Mouse (Mus musculus) embryonic facial prominence, embryonic 10.5 days (tissue): Measurements from ENCODE around the gene Comtd1. TPM values are rescaled to one million over a fixed set of nuclear protein-coding genes. Genes with fewer than 3 reads are reported as not detected.

Experiments
- DNase-seq: peaks from one replicate; pipeline ENCODE4 v3.0.0-alpha.2; 2017; ENCODE audit warnings: low spot score
- H3K27ac ChIP-seq: fragments of 300-500 bp; sonication (generic); replicated peaks from 2 replicates; pipeline ENCODE4 v1.5.1; 2016; ENCODE audit warnings: mild to moderate bottlenecking
- H3K27me3 ChIP-seq: fragments of 300-500 bp; sonication (generic); replicated peaks from 2 replicates; pipeline ENCODE4 v1.6.1; 2016; ENCODE audit warnings: low read depth, mild to moderate bottlenecking; ENCODE audit not compliant: poor library complexity, severe bottlenecking
- H3K36me3 ChIP-seq: fragments of 300-500 bp; sonication (generic); replicated peaks from 2 replicates; pipeline ENCODE4 v1.6.1; 2016; ENCODE audit warnings: mild to moderate bottlenecking, moderate library complexity
- H3K4me1 ChIP-seq: fragments of 300-500 bp; sonication (generic); 2 replicates; pipeline ENCODE4 v1.6.1; 2016
- H3K4me3 ChIP-seq: fragments of 300-500 bp; sonication (generic); 2 replicates; pipeline ENCODE4 v1.5.1; 2016; ENCODE audit warnings: mild to moderate bottlenecking, moderate library complexity
- H3K9me3 ChIP-seq: fragments of 300-500 bp; sonication (generic); 2 replicates; pipeline ENCODE4 v1.6.1; 2016; ENCODE audit warnings: mild to moderate bottlenecking
- WGBS: fragments of 180-500 bp; shearing (Covaris S2); methylation state at CpG from one replicate; pipeline ENCODE4 v1.1.7; 2016; 5-methylcytosine and 5-hydroxymethylcytosine counted together
- polyA plus RNA-seq: library from polyadenylated mRNA; unstranded; fragments of >200 nt; fragmentation: Nextera tagmentation; extraction: Ambion mirVana; gene quantifications from 2 replicates; pipeline ENCODE4 v1.2.1, GENCODE M21; 2016

Comtd1 gene
- polyA plus RNA-seq, 1 experiment from 2014 or later: 17.4 TPM

GRCm38 (mm10) chr14:21850419-21851127, 1.8 kb upstream of the Comtd1 start:
- no peaks in the 10 kb centered on the region for H3K9me3 ChIP-seq
- 82% methylated on average over 24 of the region's 24 CpGs for WGBS
- no peaks in the 10 kb centered on the region for H3K27me3 ChIP-seq
- no peak for DNase-seq
- H3K4me1 ChIP-seq: peaks cover 63% of the 10 kb centered on the region
- H3K36me3 ChIP-seq: peaks cover 14% of the 10 kb centered on the region
- H3K27ac ChIP-seq: peak overlapping the region; percentile 57
- H3K4me3 ChIP-seq: no peak overlapping the region

- no peak for DNase-seq
- no peak overlapping the region for H3K27ac ChIP-seq
- no peaks in the 10 kb centered on the region for H3K9me3 ChIP-seq
- H3K4me1 ChIP-seq: peaks cover 56% of the 10 kb centered on the region
- H3K27me3 ChIP-seq: no peaks in the 10 kb centered on the region
- 86% methylated on average over 13 of the region's 13 CpGs for WGBS
- peaks cover 22% of the 10 kb centered on the region for H3K36me3 ChIP-seq
- H3K4me3 ChIP-seq: no peak overlapping the region
These were observed 994 bp upstream of the Comtd1 start for GRCm38 (mm10) chr14:21849524-21850418.

GRCm38 (mm10) chr14:21847381-21848165, 1.2 kb downstream of the Comtd1 start:
- WGBS: under 1% methylated on average over 50 of the region's 50 CpGs
- H3K4me1 ChIP-seq: peaks cover 40% of the 10 kb centered on the region
- H3K27ac ChIP-seq: peak overlapping the region; percentile 82
- no peaks in the 10 kb centered on the region for H3K27me3 ChIP-seq
- peak; percentile 90 for DNase-seq
- H3K4me3 ChIP-seq: peak overlapping the region; percentile 82
- peaks cover 44% of the 10 kb centered on the region for H3K36me3 ChIP-seq
- H3K9me3 ChIP-seq: no peaks in the 10 kb centered on the region

GRCm38 (mm10) chr14:21846827-21847380, 1.9 kb downstream of the Comtd1 start:
- Histone ChIP-seq H3K27ac (peak overlapping the region; percentile 82), H3K27me3 (no peaks in the 10 kb centered on the region), H3K4me3 (peak overlapping the region; percentile 82), H3K36me3 (peaks cover 51% of the 10 kb centered on the region), H3K4me1 (peaks cover 38% of the 10 kb centered on the region), H3K9me3 (no peaks in the 10 kb centered on the region)
- no peak for DNase-seq
- WGBS: 17% methylated on average over 10 of the region's 10 CpGs

- Histone ChIP-seq H3K4me3 (no peak overlapping the region), H3K36me3 (peaks cover 87% of the 10 kb centered on the region), H3K9me3 (no peaks in the 10 kb centered on the region), H3K27ac (no peak overlapping the region), H3K27me3 (no peaks in the 10 kb centered on the region), H3K4me1 (peaks cover 21% of the 10 kb centered on the region)
- no peak for DNase-seq
- WGBS: 87% methylated on average over 6 of the region's 6 CpGs
These were observed 5.5 kb downstream of the Comtd1 start for GRCm38 (mm10) chr14:21843263-21843662.

GRCm38 (mm10) chr14:21841819-21842592, 6.8 kb downstream of the Comtd1 start:
- Histone ChIP-seq H3K27ac (no peak overlapping the region), H3K9me3 (no peaks in the 10 kb centered on the region), H3K4me1 (peaks cover 8% of the 10 kb centered on the region), H3K36me3 (peaks cover 100% of the 10 kb centered on the region), H3K27me3 (no peaks in the 10 kb centered on the region), H3K4me3 (no peak overlapping the region)
- 93% methylated on average over 5 of the region's 5 CpGs for WGBS
- DNase-seq: no peak

GRCm38 (mm10) chr14:21838336-21839017, 10.3 kb downstream of the Comtd1 start:
- no peak overlapping the region for H3K4me3 ChIP-seq
- peaks cover 5% of the 10 kb centered on the region for H3K4me1 ChIP-seq
- no peaks in the 10 kb centered on the region for H3K27me3 ChIP-seq
- DNase-seq: no peak
- H3K27ac ChIP-seq: no peak overlapping the region
- H3K36me3 ChIP-seq: peaks cover 100% of the 10 kb centered on the region
- no peaks in the 10 kb centered on the region for H3K9me3 ChIP-seq
- WGBS: 89% methylated on average over 8 of the region's 8 CpGs

GRCm38 (mm10) chr14:21831830-21832403, 16.9 kb downstream of the Comtd1 start:
- Histone ChIP-seq H3K4me1 (peaks cover 28% of the 10 kb centered on the region), H3K27ac (peak overlapping the region; percentile 100), H3K36me3 (peaks cover 41% of the 10 kb centered on the region), H3K27me3 (no peaks in the 10 kb centered on the region), H3K4me3 (peak overlapping the region; percentile 96), H3K9me3 (no peaks in the 10 kb centered on the region)
- no peak for DNase-seq
- under 1% methylated on average over 28 of the region's 28 CpGs for WGBS

GRCm38 (mm10) chr14:21830876-21831767, 17.7 kb downstream of the Comtd1 start:
- Histone ChIP-seq H3K27ac (peak overlapping the region; percentile 100), H3K27me3 (no peaks in the 10 kb centered on the region), H3K36me3 (peaks cover 33% of the 10 kb centered on the region), H3K4me3 (peak overlapping the region; percentile 96), H3K4me1 (peaks cover 28% of the 10 kb centered on the region), H3K9me3 (no peaks in the 10 kb centered on the region)
- WGBS: under 1% methylated on average over 73 of the region's 73 CpGs
- peak; percentile 97 for DNase-seq

- Histone ChIP-seq H3K27me3 (no peaks in the 10 kb centered on the region), H3K4me3 (no peak overlapping the region), H3K27ac (no peak overlapping the region), H3K36me3 (no peaks in the 10 kb centered on the region), H3K9me3 (no peaks in the 10 kb centered on the region), H3K4me1 (peaks cover 15% of the 10 kb centered on the region)
- 85% methylated on average over 9 of the region's 9 CpGs for WGBS
- no peak for DNase-seq
These were observed 22.8 kb downstream of the Comtd1 start for GRCm38 (mm10) chr14:21825786-21826491.
